Mouse (Mus musculus) spleen, adult 18-20 months (tissue): ENCODE results near the gene Jak1.

Experiments
- DNase-seq, 2 experiments: peaks; one replicate each; pipeline ENCODE4 v3.0.0; 2022; ENCODE audit warnings: mixed read lengths in 2 of 2

The Jak1 gene

GRCm38 (mm10) chr4:101236797-101237196, 28.3 kb downstream of the Jak1 start:
- DNase-seq: no peak

GRCm38 (mm10) chr4:101235964-101236363, 29.1 kb downstream of the Jak1 start:
- no peak for DNase-seq

GRCm38 (mm10) chr4:101234753-101235152, 30.3 kb downstream of the Jak1 start:
- DNase-seq: no peak

- no peak for DNase-seq
These were observed 30.8 kb downstream of the Jak1 start for GRCm38 (mm10) chr4:101234332-101234731.

GRCm38 (mm10) chr4:101230621-101231020, 34.5 kb downstream of the Jak1 start:
- DNase-seq: no peak

GRCm38 (mm10) chr4:101227398-101227797, 37.7 kb downstream of the Jak1 start:
- DNase-seq: no peak

- no peak for DNase-seq
These were observed 39.1 kb downstream of the Jak1 start for GRCm38 (mm10) chr4:101225984-101226383.

GRCm38 (mm10) chr4:101220946-101221345, 44.1 kb downstream of the Jak1 start:
- DNase-seq: no peak

- no peak for DNase-seq
These were observed 45.2 kb downstream of the Jak1 start for GRCm38 (mm10) chr4:101219839-101220238.

GRCm38 (mm10) chr4:101217026-101217540, 48.0 kb downstream of the Jak1 start:
- DNase-seq: no peak

GRCm38 (mm10) chr4:101216286-101216685, 48.8 kb downstream of the Jak1 start:
- no peak for DNase-seq

- DNase-seq: no peak
These were observed 51.6 kb downstream of the Jak1 start for GRCm38 (mm10) chr4:101213477-101213876.

- DNase-seq: no peak
These were observed 57.6 kb downstream of the Jak1 start for GRCm38 (mm10) chr4:101207492-101207891.

GRCm38 (mm10) chr4:101203518-101203917, 61.6 kb downstream of the Jak1 start:
- DNase-seq: no peak

- no peak for DNase-seq
These were observed 62.5 kb downstream of the Jak1 start for GRCm38 (mm10) chr4:101202626-101203025.

- DNase-seq: no peak
These were observed 65.5 kb downstream of the Jak1 start for GRCm38 (mm10) chr4:101199433-101200081.

- no peak for DNase-seq
These were observed 66.7 kb downstream of the Jak1 start for GRCm38 (mm10) chr4:101198333-101198732.

- DNase-seq: no peak
These were observed 67.5 kb downstream of the Jak1 start for GRCm38 (mm10) chr4:101197421-101198170.

GRCm38 (mm10) chr4:101196407-101196806, 68.7 kb downstream of the Jak1 start:
- DNase-seq: no peak

GRCm38 (mm10) chr4:101194170-101194569, 70.9 kb downstream of the Jak1 start:
- no peak for DNase-seq

GRCm38 (mm10) chr4:101192241-101192976, 72.7 kb downstream of the Jak1 start:
- DNase-seq: peak; percentile 37 to 52

- no peak for DNase-seq
These were observed 77.7 kb downstream of the Jak1 start for GRCm38 (mm10) chr4:101187381-101187780.

- no peak for DNase-seq
These were observed 78.5 kb downstream of the Jak1 start for GRCm38 (mm10) chr4:101186591-101186990.
